ENCODE assay signal across 14 mouse cellular contexts in the genomic region with DNA sequence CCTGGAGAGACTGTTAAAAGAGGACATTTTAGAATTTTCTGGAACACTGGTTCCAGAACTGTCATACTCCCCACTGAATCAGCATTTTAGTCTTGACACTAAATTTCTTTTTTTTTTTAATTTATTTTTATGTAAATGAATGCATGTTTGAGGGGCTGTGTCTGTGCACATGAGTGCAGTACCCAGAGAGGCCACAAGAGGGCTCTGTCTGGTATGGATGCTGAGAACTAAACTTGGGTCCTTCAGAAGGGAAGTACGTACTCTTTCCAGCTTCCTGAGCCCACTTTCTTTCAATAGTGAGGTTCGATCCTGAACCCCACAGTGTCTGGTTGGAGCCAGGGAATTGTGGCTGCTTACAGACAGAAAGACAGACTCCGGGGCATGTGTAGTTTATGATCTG. TPM values are rescaled to one million over a fixed set of nuclear protein-coding genes. Genes with fewer than 3 reads are reported as not detected.
DNase-seq lines count a peak whose midpoint lies in the region; ATAC-seq and TF ChIP-seq lines count a peak whose summit lies in the region.
"Had no signal": no experiment of that assay in that cellular context is flagged by ENCODE, and none has a peak within 500 bp of the region (broad histone marks: within the 10 kb centered on the region; RNA-seq: fewer than 3 reads in every experiment).

No protein-coding gene starts in this region.

- ATAC-seq in CD4-positive, CD25-positive, alpha-beta regulatory T cell, adult 4 months: no peak
- no peak for ATAC-seq in liver, embryonic 11.5 days (replicated peaks; ENCODE audit: low FRiP score)
- no peak for ATAC-seq in Patski

- H3K36me3 ChIP-seq in liver, adult 2 months (ENCODE audit: control insufficient read depth, insufficient read depth, low read length): no peaks in the 10 kb centered on the region
- H3K36me3 ChIP-seq in liver, embryonic 11.5 days (ENCODE audit: control insufficient read depth, insufficient read depth, low read length): no peaks in the 10 kb centered on the region
- no peaks in the 10 kb centered on the region for H3K36me3 ChIP-seq in testis, adult 2 months (ENCODE audit: control insufficient read depth, insufficient read depth, low read length)
- H3K36me3 ChIP-seq: lung, embryonic 15.5 days had no signal

- in situ Hi-C loops in Patski (cut with MboI; ENCODE audit: low pct_unique_long_range_greater_than_20kb): loop anchor here (5.0 kb wide), 1 partner anchor 47 kb away; no protein-coding TSS in a partner anchor

- CTCF ChIA-PET in Patski (lab: Charles Lee): interaction anchor here (1.2 to 2.4 kb wide), 4 partner anchors 8 to 453 kb away, joined by 6 to 10 read pairs (median 6); no protein-coding TSS in a partner anchor

- TF ChIP-seq CTCF in liver, adult 2 months (IDR thresholded peaks at IDR 0.05; ENCODE audit: low read depth, low read length): peak; percentile 27; the same call in 1 of the 2 replicates
- peak; percentile 76 for TF ChIP-seq CTCF in Patski (IDR thresholded peaks at IDR 0.05)
- TF ChIP-seq CTCF in testis, adult 2 months (IDR thresholded peaks at IDR 0.05; ENCODE audit: control insufficient read depth, insufficient read depth, insufficient replicate concordance, low read depth, low read length): peak; percentile 44; the same call in 1 of the 2 replicates

- no peak overlapping the region for H3K27ac ChIP-seq in liver, adult 2 months (replicated peaks; ENCODE audit: insufficient read depth, low read depth, low read length)
- no peak overlapping the region for H3K27ac ChIP-seq in liver, embryonic 11.5 days (ENCODE audit: low read depth, low read length)
- no peak overlapping the region for H3K27ac ChIP-seq in testis, adult 2 months (ENCODE audit: control insufficient read depth, insufficient read depth, low read depth, low read length)
- H3K27ac ChIP-seq: lung, embryonic 15.5 days had no signal

- no peak overlapping the region for H3K4me2 ChIP-seq in liver, embryonic 11.5 days
- H3K4me2 ChIP-seq: lung, embryonic 15.5 days had no signal

- H3K79me2 ChIP-seq in liver, adult 2 months (ENCODE audit: control insufficient read depth, insufficient read depth, low read length): no peaks in the 10 kb centered on the region

- H3K27me3 ChIP-seq in liver, adult 2 months (ENCODE audit: control insufficient read depth, insufficient read depth, low read length): no peaks in the 10 kb centered on the region
- H3K27me3 ChIP-seq in liver, embryonic 11.5 days (replicated peaks; ENCODE audit: control insufficient read depth, insufficient read depth, low read length): no peaks in the 10 kb centered on the region
- no peaks in the 10 kb centered on the region for H3K27me3 ChIP-seq in Patski
- H3K27me3 ChIP-seq in testis, adult 2 months (ENCODE audit: control insufficient read depth, insufficient read depth, low read length): no peaks in the 10 kb centered on the region
- H3K27me3 ChIP-seq: lung, embryonic 15.5 days had no signal

- POLR2A ChIA-PET in Patski (lab: Charles Lee): interaction anchor here (1.2 kb wide), 1 partner anchor 13 kb away, joined by 3 read pairs; no protein-coding TSS in a partner anchor

- H3K9ac ChIP-seq in liver, adult 2 months (ENCODE audit: low read depth, low read length): no peak overlapping the region
- H3K9ac ChIP-seq in liver, embryonic 11.5 days (ENCODE audit: low read depth, low read length): no peak overlapping the region
- H3K9ac ChIP-seq: lung, embryonic 15.5 days had no signal

- WGBS in liver, adult 2 months: 96% methylated on average over 3 of the region's 3 CpGs
- 84% methylated on average over 3 of the region's 3 CpGs for WGBS in liver, embryonic 11.5 days

- H3K4me1 ChIP-seq in liver, adult 2 months (ENCODE audit: control insufficient read depth, insufficient read depth, low read length): no peaks in the 10 kb centered on the region
- H3K4me1 ChIP-seq in liver, embryonic 11.5 days (replicated peaks; ENCODE audit: control insufficient read depth, insufficient read depth, low read length): no peaks in the 10 kb centered on the region
- H3K4me1 ChIP-seq in testis, adult 2 months (ENCODE audit: control insufficient read depth, insufficient read depth, low read length): peaks cover 32% of the 10 kb centered on the region

- 0 out of 2 replicates have a peak, but pooled peaks cover 2% of the 10 kb centered on the region for H3K9me3 ChIP-seq in liver, embryonic 11.5 days (ENCODE audit: control insufficient read depth, low read length)
- H3K9me3 ChIP-seq: lung, embryonic 15.5 days had no signal

- peak; percentile 59 for DNase-seq in CD4-positive, CD25-positive, alpha-beta regulatory T cell, adult 2 months (ENCODE audit: low read depth, low spot score)
- DNase-seq in liver, adult 2 months (ENCODE audit: extremely low read depth, low read depth, low spot score): no peak
- DNase-seq in liver, embryonic 11.5 days (ENCODE audit: low spot score): no peak
- DNase-seq in Patski (ENCODE audit: low read depth, low spot score): no peak
- DNase-seq in embryo, embryonic 10.5 days (ENCODE audit: low spot score): no peak
- no peak for DNase-seq in spleen, postnatal 4 days (ENCODE audit: low spot score in 2 of 2)
- DNase-seq: adrenal gland, postnatal 25 days; right cerebral cortex, postnatal 14 days had no signal

- no peak overlapping the region for H3K4me3 ChIP-seq in liver, adult 2 months (ENCODE audit: insufficient read depth, low read depth, low read length)
- H3K4me3 ChIP-seq in liver, embryonic 11.5 days (ENCODE audit: low read depth, low read length): no peak overlapping the region
- H3K4me3 ChIP-seq in testis, adult 2 months (ENCODE audit: control insufficient read depth, low read depth, low read length): no peak overlapping the region
- H3K4me3 ChIP-seq: lung, embryonic 15.5 days had no signal

- TF ChIP-seq POLR2A in liver, adult 2 months (IDR thresholded peaks at IDR 0.05; ENCODE audit: extremely low read depth, insufficient read depth, low read length): no peak
- TF ChIP-seq POLR2A in testis, adult 2 months (IDR thresholded peaks at IDR 0.05; ENCODE audit: control insufficient read depth, low read depth, low read length): no peak

RNA-seq across cellular contexts. Expression of gene Myl10, which starts 12.6 kb away (rescaled TPM):
- polyA plus RNA-seq in CD4-positive, CD25-positive, alpha-beta regulatory T cell, adult 4 months (2017; shearing (Covaris generic)): under 1 TPM in 1 of 2 experiments, not detected in 1; 0.66 TPM
- total RNA-seq in liver, adult 2 months (2014; rRNA removed): not detected in 2 replicates
- not detected in 2 replicates for polyA plus RNA-seq in liver, adult 2 months (2012; rRNA removed)
- not detected in 2 replicates for polyA plus RNA-seq in liver, embryonic 11.5 days (2014; fragmentation: Nextera tagmentation; extraction: Ambion mirVana)
- not detected for polyA plus RNA-seq in Patski (2021)
- 148 and 150 TPM in 2 replicates for polyA plus RNA-seq in testis, adult 2 months (2012; rRNA removed)
- total RNA-seq: adrenal gland, postnatal 25 days had no signal
- polyA plus RNA-seq: heart, postnatal 0 days; large intestine, adult 2 months; neural tube, embryonic 11.5 days had no signal

Comparison
In these comparisons a context has a peak if more than half of its experiments do, and no peak if none do; other contexts are left out.
1. RNA of gene Myl10, which starts 12.6 kb away (polyA plus RNA-seq): 148 to 150 TPM in testis, adult 2 months; 0.66 TPM in CD4-positive, CD25-positive, alpha-beta regulatory T cell, adult 4 months, not detected in Patski (single experiment), not detected in liver, adult 2 months and not detected in liver, embryonic 11.5 days; every median in the first group is over 10 times any median in the second.
2. Peak in every context shown above with its lines, with median percentiles within 50 percentile points of each other: CTCF ChIP-seq.